Mouse (Mus musculus) right cerebral cortex, postnatal 14 days (tissue): ENCODE results near the gene Mid1.
A peak's percentile ranks its signal among the peaks of the same experiment; 100 is the strongest.
"Not testable (repeated sequence)": the region's sequence is repeated elsewhere in the genome, so short reads cannot be mapped to it uniquely, and the experiment has no call there.

Source experiments
- DNase-seq: peaks from one replicate; pipeline ENCODE4 v3.0.0; 2022

Gene Mid1

DNA sequence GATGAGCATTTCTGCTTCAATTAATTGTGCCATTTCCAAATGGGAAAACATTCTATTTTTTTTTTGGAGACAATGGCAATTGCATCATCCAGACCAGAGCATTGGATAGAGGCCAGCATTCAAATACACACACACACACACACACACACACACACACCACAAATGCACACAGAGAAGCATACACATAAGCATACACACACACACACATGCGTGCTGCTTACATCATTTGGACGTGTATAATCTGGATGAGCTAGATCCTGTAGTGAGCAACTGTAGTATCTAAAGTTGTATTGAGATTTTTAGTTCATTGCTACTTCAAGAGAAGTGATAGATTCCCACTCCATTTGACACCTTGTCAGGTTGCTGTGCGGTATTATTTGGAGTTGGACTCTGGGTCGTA is 289.5 kb downstream of the Mid1 start:
- DNase-seq: not testable (repeated sequence)

DNA sequence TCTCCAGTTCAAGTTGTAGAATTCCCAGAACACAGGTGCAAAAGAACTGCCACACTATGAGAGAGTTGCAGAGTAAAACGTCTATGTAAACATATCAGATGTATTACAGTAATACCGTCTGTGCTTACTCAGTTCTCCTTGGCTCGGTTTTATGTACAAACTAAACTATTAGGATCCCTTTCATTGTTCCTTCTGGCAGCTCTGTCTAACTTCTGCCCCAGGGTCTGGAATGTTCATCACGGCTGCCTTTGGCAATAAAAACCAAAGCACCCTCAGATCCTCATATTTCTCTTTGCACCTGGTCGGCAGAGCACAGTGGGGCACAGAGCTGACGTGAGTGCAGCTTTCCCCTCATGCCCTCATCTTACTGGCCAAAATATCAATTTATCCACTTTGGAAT is 290.0 kb downstream of the Mid1 start:
- not testable (repeated sequence) for DNase-seq

DNA sequence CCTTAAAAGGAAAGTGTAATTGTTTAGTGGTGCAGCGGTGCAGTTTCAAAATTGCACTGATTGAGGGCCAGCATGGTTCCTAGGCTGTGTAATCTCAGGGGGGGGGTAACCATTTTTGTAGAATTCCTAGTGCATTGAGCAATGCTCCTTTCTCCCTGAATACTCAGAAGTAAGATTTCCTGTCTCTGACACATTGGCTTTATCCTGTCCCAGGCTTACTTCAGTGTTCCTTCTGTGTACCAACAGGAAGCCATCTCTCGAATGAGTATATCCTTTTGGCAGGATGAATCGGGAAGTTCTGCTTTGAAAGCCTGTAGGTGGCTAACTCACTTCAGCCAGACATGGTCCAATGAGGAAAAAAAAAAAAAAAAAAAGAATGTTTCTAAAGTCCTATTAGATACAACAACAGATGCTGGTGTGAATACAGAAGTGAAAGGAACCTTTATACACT is 290.7 kb downstream of the Mid1 start:
- not testable (repeated sequence) for DNase-seq

DNA sequence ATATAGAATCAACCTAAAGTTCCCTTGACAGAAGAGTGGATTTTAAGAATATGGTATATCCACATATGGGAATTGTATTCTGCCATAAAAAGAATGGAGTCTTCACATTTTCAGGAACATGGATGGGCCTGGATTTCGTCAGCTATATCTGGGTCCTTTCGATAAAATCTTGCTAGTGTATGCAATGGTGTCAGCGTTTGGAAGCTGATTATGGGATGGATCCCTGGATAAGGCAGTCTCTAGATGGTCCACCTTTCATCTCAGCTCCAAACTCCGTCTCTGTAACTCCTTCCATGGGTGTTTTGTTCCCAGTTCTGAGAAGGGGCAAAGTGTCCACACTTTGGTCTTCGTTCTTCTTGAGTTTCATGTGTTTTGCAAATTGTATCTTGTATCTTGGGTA is 291.3 kb downstream of the Mid1 start:
- not testable (repeated sequence) for DNase-seq

DNA sequence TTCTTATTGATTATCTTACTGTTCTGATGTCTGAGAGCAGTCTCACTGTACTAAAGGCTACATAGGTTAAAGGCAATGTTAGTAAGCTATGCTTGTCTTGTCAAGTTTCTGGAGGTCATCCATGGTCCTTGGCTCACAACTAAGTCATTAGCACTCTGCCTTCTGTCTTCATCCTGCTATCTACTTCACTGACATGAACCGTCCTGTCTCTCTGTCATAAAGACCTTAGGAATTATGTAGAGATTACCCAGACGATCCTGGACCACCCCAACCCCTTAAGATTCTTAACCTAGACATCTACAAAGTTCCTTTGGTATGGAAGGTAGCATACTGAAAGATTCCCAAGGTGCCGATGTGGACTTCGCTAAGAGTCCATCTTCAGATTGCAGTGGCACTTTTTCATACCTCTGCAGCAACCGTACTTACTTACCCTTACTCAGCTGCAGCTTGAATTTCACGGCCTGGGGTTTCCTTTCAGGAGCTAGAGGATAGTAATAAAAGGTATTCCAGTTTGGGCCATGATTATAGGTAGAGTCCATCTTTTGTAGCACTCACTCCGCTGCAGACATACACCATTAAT is 292.9 kb downstream of the Mid1 start:
- DNase-seq: not testable (repeated sequence)

DNA sequence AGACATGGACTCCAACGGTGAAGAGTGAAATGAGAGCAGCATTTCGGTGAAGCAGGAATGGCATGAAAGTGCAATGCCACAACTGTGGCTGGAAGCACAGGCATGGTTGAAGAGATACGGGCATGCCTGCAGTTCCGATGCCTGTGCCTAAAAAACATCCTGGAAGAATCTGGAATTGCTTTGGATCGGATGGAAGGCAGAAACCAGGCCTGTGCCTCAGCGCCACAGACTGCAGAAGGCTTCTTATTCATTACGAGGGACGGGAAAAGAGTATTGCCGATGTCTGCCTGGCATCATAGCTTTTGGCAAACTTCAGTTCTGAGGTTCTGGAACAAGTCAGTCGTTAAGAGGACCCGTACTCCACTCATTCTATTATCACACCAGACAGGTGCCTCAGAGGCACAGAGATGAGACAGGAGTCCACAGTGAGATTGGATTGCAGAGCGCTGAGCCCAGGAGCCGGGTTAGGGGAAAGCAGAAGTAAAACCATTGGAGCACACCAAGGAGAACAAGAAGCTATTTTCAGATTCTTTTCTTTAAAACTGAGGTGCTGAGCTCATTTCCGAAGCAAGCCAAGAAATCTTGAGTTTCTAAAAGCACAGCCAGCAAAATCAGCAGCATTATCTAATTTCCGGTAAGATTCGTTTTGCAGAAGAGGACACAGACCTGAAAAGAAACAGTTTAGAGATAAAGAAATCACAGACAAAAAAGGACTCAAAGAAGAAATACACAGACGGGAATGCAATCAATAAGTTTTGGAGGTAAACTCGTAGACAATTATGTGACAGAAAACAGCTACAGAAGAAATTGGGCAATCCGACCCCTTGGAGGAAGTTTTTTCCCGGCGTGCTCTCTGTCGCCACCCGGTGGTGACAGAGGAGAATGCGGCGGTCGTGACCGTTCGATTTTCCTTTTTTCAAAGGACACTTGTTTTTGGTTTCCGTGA is 293.7 kb downstream of the Mid1 start:
- DNase-seq: peak; percentile 68

DNA sequence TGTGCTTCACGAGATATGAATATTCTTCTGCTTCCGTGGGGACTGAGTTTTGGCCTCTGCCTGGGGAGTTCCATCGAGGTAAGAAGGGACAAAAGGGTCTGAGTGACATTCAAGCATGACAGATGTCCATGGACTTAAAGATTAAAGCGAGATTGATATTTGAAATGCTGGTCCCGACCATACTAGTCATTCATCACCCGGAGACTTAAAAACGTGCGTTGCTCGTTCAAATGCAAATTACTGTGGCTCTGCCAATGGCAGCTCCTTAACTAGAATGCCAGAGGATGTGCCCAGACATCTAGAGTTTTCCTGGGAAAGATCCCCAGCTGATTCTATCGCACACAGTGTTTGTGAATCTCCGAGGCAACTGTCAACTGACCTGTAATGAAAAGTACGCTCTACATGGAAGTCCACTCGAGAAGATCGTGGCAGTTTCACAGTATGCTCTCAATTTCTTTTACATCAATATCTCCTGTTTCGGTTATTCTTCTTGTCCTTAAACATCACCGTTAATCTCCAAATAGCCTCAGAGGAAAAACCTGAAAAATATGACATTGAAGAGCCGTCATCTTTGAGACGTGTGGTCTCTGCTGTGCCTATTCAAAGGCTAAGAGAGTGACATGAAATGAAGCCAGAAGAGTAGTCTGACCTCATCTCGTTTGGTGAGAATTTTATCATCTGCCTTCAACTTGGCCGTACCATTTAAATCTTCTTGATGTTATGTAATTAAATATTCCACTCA is 294.6 kb downstream of the Mid1 start:
- DNase-seq: not testable (repeated sequence)

DNA sequence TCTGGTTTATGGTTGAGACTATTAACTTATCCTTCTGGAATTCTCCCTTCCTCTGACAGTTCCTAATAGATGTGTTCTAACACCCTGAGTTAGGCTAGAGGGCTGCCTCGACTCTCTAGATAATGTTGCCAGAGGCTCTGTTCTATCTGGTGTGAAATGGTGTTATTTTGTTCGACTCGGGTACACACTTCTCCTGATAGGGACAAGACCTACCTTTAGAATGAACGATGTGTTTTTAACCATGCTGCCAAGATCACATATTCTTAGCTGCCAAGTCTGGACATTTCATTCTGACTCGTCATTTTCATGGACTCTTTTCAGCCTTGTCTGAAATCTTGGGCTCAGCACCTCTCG is 295.2 kb downstream of the Mid1 start:
- DNase-seq: not testable (repeated sequence)

DNA sequence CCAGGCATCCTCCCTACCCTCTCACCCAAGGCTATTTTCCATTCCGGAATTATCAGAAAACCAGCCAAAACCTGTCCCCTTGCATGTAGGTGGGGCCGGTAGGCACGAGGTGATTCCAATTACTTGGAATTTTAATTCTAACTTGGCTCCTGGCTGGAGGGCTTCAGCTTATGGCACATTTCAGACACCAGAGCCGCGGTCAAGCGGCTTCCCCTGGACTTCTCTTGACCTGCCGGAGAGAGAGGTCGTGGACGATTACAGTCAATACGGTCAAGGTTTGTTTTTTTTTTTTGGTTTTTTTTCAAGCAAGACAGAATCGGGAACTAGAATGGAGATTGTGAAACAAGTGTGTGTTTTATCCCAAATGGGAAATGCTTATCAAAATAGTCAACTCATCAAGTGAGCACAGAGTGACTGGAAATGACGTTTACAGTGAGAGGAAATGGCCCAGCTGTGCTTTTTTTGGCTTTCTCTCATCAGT is 295.9 kb downstream of the Mid1 start:
- no peak for DNase-seq

DNA sequence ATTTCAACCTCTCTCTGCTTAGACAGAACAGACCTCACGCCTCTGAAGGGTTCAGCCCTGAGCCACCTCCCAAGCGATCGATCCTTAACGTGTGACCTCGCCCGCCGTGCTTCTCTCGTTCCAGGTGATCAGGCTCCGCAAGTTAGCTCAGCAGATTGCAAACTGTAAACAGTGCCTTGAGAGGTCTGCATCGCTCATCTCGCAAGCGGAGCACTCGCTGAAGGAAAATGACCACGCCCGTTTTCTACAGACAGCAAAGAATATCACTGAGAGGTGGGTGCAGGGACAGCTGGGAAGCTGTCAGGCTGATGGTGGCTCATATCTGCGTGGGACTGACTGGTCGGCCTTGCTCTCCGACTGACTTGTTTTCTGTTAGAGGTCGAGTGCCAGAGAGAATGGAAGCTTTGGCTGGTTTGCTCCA is 296.8 kb downstream of the Mid1 start:
- DNase-seq: not testable (repeated sequence)

DNA sequence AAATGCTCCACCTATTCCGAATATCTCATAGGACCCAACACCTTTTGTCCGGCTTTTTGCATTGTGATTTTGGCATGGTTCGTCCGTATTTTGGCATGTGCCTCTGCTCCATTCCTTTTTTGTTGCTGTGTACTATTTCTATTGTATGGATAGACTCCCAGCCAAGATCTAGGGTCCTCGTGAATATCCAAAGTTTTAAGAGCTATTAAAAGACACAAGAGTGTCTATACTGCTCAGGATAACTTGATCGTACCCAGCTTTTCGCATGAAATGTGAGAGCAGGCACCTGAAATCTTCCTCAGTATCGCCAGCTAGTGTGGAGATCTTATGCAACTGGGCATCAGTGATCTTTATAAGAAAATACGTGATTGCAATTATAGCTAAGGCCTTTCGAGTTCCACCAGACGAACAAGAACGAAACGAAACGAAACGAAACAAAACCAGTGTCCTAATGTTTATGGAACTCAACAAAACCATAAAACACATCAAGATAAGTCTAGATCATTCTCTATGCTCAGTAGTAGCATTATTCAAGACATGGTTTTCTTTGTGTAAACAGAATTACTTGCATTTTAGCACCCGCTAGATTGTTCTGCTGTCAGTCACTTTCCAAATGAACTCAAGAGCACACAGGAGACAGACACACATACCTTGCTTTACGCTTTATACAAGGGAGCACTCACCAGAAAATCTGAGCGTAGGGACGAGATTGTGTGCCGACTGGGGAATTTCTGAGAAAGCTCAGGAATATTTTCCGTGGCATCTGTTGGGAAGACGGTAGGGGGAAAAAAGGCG is 297.8 kb downstream of the Mid1 start:
- not testable (repeated sequence) for DNase-seq

DNA sequence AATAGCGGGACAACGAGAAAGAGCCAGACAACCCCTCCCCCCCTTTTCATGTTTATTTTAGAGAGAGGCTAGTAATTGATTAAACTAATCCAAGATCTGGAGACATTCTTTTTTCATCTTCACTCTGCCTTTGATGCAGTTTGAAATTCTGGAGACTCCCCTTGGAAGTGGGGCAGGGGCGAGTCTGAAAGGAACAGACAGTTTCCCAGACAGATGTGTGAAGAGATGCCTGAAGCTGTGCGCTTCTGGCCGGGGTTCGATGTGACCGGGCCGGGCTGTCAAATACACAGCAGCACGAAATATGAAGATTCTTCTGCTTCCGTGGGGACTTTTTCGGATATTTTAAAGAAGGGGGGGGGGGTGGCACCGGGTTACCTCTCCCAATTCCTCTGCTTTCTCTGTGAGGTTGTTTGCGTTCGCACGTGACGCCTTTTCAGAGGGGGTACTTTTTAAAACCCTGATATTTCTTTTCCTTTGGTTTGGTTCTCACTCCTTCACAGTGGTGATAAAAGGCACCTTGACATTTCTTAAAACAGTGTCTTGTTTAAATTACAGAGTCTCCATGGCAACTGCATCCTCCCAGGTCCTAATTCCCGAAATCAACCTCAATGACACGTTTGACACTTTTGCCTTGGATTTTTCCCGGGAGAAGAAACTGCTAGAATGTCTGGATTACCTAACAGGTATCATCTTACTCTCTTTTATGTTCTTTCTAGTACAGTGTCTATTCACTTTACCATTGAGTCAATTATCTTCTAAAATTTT is 298.6 kb downstream of the Mid1 start:
- DNase-seq: not testable (repeated sequence)

DNA sequence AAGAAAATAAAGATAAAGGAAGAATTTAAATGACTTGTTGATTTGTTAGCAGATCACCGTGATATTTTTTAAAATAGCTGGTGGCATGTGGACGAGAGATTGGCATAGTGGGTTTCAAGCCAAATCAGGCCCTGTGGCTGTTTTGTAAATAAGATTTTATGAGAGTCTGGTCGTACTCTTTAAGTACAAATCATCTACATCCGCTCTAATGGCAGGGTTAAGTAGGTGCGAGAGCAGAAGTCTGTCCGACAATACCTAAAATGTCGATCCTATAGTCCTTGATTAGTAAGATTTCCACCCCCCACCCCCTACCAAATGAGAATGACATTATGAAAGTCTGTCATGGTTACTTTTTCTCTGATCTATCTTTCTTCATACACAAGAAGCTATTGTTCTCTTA is 299.3 kb downstream of the Mid1 start:
- DNase-seq: not testable (repeated sequence)

DNA sequence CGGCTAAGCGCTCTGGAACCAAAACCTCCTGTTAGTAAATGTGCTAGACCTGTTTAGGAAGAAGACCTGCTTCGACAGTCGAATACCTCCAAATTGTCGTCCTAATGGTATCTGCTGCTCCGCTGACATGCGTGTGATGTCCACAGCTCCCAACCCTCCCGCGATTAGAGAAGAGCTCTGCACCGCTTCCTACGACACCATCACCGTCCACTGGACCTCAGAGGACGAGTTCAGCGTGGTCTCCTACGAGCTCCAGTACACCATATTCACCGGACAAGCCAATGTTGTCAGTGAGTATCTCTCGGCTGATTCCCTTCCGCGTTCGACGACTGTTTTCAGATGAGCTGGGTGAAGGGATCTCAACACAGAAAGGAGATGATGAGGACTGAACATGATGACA is 299.9 kb downstream of the Mid1 start:
- not testable (repeated sequence) for DNase-seq

DNA sequence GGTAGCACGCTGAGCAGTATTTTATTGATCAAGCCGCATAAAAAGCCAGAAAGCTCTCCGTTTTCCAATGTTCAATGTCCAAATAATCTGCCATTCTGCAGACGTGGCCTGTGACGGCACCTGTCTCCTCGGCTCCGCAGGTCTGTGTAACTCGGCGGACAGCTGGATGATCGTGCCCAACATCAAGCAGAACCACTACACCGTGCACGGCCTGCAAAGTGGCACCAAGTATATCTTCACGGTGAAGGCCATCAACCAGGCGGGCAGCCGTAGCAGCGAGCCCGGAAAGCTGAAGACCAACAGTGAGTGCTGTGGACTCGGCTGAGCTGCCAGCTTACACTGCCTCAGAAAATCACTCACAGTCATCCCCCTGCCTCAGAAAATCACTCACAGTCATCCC is 300.8 kb downstream of the Mid1 start:
- DNase-seq: peak; percentile 38

DNA sequence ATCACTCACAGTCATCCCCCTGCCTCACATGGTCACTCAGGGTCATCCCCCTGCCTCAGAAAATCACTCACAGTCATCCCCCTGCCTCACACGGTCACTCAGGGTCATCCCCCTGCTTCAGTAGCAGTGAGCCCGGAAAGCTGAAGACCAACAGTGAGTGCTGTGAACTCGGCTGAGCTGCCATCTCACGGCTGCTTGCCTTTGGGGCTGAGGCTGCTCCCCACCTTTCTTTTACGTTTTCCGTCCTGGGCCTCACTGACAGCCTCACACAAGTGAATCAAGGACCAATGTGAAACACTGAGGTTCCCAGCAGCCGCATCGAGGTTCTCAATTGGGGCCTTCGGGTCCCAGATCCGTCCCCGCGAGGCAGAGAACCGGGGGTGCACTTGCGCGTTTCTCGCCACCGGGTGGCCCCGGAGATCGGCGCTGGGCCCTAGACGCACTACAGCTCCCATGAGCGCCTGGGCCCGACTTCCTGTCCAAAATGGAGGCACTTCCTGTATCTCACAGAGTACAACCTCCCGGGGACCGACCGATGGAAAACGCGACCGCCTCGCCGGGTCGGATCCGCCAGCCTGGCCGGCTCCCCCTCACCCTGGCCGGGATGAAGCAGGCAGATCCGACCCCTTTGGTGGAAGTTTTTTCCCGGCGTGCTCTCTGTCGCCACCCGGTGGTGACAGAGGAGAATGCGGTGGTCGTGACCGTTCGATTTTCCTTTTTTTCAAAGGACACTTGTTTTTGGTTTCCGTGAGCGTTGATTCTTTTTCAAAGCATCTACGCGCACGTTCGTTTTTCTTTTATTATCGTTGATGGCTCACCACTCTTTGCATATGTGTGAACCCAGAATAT is 301.7 kb downstream of the Mid1 start:
- peak; percentile 88 for DNase-seq

DNA sequence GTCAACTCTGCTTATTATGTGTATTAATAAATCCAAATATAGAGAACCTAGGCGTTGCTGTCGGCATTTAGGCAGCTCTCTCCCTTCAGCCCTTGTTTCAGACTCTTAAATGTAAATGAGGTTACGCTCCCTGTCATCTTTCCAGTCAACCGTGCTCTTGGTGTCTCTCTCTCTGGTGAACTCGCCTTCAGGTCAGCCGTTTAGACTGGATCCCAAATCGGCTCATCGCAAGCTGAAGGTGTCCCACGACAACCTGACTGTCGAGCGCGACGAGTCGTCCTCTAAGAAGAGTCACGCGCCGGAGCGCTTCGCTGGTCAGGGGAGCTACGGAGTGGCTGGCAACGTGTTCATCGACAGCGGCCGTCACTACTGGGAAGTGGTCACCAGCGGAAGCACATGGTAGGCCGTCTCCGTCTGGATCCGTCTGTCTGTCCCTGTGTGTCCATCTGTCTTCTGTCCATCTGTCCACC is 302.4 kb downstream of the Mid1 start:
- peak; percentile 62 for DNase-seq

DNA sequence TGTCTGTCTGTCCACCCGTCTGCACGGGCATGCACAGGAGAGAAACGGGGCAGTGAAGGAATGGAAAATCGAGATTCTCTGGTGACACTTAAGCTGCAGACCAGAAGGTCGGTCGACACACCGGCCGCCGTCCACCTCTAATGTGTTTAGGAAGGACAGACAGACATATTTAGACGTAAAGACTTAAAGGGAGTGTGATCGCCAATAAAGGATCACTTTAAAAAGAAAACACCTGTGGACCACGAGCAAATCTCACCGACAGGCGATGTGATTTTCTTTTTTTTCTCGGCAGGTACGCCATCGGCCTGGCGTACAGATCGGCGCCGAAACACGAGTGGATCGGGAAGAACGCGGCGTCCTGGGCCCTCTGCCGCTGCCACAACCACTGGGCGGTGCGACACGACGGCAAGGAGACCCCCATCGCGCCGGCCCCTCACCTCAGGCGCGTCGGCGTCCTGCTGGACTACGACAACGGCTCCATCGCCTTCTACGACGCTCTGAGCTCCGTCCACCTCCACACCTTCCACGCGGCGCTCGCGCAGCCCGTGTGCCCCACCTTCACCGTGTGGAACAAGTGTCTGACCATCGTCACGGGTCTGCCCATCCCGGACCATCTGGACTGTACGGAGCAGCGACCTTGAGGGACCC is 303.7 kb downstream of the Mid1 start:
- DNase-seq: peak; percentile 54

DNA sequence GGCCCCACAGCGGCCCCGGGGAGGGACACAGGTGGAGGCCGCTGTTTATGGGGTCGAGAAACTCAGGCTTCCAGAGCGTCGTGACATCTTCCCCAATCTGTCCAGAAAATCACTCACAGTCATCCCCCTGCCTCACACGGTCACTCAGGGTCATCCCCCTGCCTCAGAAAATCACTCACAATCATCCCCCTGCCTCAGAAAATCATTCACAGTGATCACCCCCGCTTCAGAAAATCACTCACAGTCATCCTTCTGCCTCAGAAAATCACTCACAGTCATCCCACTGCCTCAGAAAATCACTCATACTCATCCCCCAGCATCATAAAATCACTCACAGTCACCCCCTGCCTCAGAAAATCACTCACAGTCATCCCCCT is 304.2 kb downstream of the Mid1 start:
- not testable (repeated sequence) for DNase-seq
